Mouse (Mus musculus) small intestine, adult 2 months (tissue): ENCODE data around the gene Cep57l1.

Experiments
- CTCF ChIP-seq: fragments of 200-500 bp; IDR thresholded peaks from 2 replicates; pipeline ENCODE4 v1.5.1; 2012; ENCODE audit warnings: low read depth, mild to moderate bottlenecking, control low read depth, inconsistent platforms, low read length, moderate library complexity, mixed read lengths; ENCODE audit not compliant: insufficient replicate concordance, insufficient read length; ENCODE audit errors: extremely low read depth
- POLR2A ChIP-seq: fragments of 200-500 bp; IDR thresholded peaks from 2 replicates; pipeline ENCODE4 v1.6.1; 2012; ENCODE audit warnings: low read depth, mild to moderate bottlenecking, control low read depth, inconsistent platforms, low read length, moderate library complexity

GRCm38 (mm10) chr10:41675243-41675642 is 134.4 kb downstream of the Cep57l1 start:
- TF ChIP-seq CTCF, result no peak
- TF ChIP-seq POLR2A, result no peak
